Mouse (Mus musculus) small intestine, adult 2 months (tissue): ENCODE data around the gene Tm4sf19.

Source experiments
- CTCF ChIP-seq: fragments of 200-500 bp; IDR thresholded peaks from 2 replicates; pipeline ENCODE4 v1.5.1; 2012; ENCODE audit warnings: low read depth, mild to moderate bottlenecking, control low read depth, inconsistent platforms, low read length, moderate library complexity, mixed read lengths; ENCODE audit not compliant: insufficient replicate concordance, insufficient read length; ENCODE audit errors: extremely low read depth
- POLR2A ChIP-seq: fragments of 200-500 bp; IDR thresholded peaks from 2 replicates; pipeline ENCODE4 v1.6.1; 2012; ENCODE audit warnings: low read depth, mild to moderate bottlenecking, control low read depth, inconsistent platforms, low read length, moderate library complexity

- TF ChIP-seq CTCF (peak; percentile 36; the same call in 1 of the 2 replicates), POLR2A (no peak)
Measured at GRCm38 (mm10) chr16:32371351-32371750, 29.0 kb upstream of the Tm4sf19 start.
